Mouse (Mus musculus) cerebellum, postnatal 36 days (tissue): ENCODE data around the gene Grip1.
"Not testable (repeated sequence)": the region's sequence is repeated elsewhere in the genome, so short reads cannot be mapped to it uniquely, and the experiment has no call there.

Experiments used
- DNase-seq, 2 experiments: peaks; one replicate each; pipeline ENCODE4 v3.0.0; 2021 to 2022; ENCODE audit warnings: mixed read lengths in 2 of 2

The Grip1 gene

GRCm38 (mm10) chr10:120097564-120097963, 643.9 kb downstream of the Grip1 start:
- DNase-seq, result no peak

GRCm38 (mm10) chr10:120100806-120101205, 647.2 kb downstream of the Grip1 start:
- no peak for DNase-seq

- DNase-seq, result no peak
These were observed 658.2 kb downstream of the Grip1 start for GRCm38 (mm10) chr10:120111691-120112319.

GRCm38 (mm10) chr10:120112507-120113396, 659.1 kb downstream of the Grip1 start, which contains the start of gene Helb:
Helb (minus strand) TSS chr10:120112987.
- DNase-seq, result peak; percentile 93 to 94

DNA sequence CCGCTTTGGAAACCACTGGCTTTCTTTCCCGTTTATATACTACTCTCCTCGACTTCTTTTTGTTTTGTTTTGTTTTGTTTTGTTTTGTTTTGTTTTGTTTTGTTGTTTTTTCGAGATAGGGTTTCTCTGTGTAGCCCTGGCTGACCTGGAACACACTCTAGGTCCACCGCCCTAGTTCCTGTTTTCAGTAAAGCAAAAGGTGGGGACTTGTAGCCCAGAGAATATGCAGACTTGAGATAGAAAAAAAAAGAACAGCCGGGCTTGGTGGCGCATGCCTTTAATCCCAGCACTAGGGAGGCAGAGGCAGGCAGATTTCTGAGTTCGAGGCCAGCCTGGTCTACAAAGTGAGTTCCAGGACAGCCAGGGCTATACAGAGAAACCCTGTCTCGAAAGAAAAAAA, 659.9 kb downstream of the Grip1 start:
- DNase-seq, result not testable (repeated sequence)

- DNase-seq, result no peak
These were observed 660.4 kb downstream of the Grip1 start for GRCm38 (mm10) chr10:120113980-120114379.

DNA sequence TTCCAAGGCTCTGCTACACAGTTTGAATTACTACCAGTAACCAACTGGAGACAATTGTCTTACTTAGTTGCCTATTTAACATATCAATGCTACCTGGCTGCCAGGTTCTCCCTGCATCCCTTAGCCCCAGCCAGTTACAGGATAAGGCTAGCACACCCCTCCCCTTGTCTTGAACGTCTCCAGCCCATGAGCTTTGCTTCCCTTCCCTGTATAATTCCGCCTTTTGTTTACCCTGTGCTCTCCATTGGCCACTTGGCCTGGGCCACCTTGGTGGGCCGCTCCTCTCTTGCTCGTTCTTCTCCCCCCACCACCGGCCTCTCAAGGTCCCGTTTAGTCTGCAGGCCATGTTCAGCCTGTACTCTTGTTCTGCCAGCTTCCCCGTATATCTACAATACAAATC, 660.9 kb downstream of the Grip1 start:
- DNase-seq, result no peak

DNA sequence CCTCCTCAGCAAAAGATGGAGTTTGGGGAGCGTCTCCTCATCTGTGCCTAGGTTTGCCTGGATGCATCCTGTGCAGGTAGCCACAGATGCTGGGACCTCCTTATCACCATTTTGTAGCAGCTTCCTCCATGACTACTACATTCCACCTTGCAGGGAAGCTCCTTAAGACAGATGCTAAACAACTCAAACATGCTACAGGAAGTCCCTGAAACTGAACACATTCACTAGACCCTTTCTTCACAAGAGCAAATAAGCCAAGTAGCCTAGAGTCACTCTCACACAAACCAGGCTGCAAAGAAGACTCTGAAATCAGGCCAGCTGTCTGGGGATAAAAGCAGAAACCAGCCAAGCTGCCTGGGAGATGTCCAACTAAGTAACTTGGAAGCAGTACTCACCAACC, 661.6 kb downstream of the Grip1 start:
- no peak for DNase-seq

GRCm38 (mm10) chr10:120123721-120124120, 670.1 kb downstream of the Grip1 start:
- DNase-seq, result no peak

GRCm38 (mm10) chr10:120124801-120125464, 671.3 kb downstream of the Grip1 start:
- DNase-seq, result peak; percentile 77 to 81

GRCm38 (mm10) chr10:120125465-120125857, 671.8 kb downstream of the Grip1 start:
- DNase-seq, result no peak

- DNase-seq, result no peak
These were observed 675.1 kb downstream of the Grip1 start for GRCm38 (mm10) chr10:120128601-120129277.

DNA sequence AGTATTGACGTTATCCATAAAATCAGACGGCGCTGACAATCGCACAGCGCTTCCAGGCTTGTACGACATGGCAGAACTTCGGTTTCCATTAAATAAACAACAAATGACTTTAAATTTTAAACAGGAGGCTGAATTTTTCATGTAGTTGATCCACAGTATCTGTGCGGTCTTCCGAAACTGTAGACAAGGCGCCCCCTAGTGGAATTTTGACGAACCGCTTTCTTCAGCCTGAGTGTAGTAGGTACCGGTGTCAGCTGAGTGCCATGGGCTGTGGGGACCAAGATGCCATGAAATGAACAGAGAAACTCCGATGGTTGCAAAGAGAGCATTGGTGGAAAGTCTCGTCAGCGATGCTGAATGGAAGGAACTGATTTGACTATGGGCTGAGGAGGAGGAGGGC, 677.0 kb downstream of the Grip1 start:
- peak; percentile 15 to 28 for DNase-seq

DNA sequence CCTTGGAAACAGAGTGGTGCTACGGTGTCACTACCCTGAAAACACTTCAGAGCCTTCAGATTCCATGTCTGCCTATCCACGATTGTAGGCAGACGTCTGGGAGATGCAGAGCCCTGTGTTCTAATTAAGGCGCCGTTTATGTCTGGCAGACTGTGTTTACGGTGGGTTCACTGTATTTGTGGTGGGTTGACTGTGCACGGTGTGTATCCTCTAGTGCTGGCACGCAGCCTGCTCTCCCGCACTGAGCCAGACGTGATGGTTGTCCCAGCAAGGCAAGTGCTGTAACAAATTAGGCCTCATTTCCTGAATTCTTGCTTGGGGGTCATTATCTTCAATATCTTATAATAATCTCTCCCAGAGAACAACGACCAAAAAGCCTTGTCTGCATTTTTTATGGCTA, 680.1 kb downstream of the Grip1 start:
- no peak for DNase-seq

DNA sequence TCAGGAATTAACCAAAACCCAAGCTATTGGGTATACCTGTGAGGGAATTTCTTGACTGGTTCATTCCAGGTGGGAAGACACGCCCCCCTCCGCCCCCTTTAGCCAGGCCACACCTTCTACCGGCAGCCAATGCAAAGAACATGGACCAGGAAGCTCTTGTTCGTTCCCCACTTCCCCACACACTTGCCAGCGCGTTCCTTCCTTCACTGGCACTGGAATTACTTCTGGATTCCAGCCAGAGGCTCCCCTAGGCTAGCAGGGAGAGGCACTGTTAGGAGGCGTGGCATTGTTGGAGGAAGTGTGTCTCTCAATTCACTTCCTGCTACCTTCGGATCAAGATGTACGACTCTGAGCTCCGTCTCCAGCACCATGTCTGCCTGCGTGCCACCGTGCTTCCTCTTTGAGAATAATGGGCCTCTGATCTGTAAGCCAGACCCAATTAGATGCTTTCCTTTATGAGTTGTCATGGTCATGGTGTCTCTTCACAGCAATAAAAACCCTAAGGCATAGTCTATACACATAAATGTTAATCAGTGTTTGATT, 682.5 kb downstream of the Grip1 start:
- DNase-seq, result no peak
